Mouse (Mus musculus) neural tube, embryonic 11.5 days (tissue): ENCODE measurements around the gene Gskip. TPM values are rescaled to one million over a fixed set of nuclear protein-coding genes. Genes with fewer than 3 reads are reported as not detected.

ENCODE experiments used
- ATAC-seq: fragments of 200-750 bp; cut with Nextera tagmentation; 2 replicates; pipeline ENCODE4 v1.8.0; 2017; ENCODE audit warnings: moderate number of reproducible peaks, mild to moderate bottlenecking, moderate TSS enrichment, moderate library complexity; ENCODE audit not compliant: insufficient read depth, low FRiP score, low TSS enrichment
- DNase-seq: peaks from one replicate; pipeline ENCODE4 v3.0.0-alpha.2; 2015; ENCODE audit warnings: low spot score
- H3K27ac ChIP-seq: fragments of 300-500 bp; sonication (generic); 2 replicates; pipeline ENCODE4 v1.5.1; 2014; ENCODE audit warnings: low read depth, mild to moderate bottlenecking, low read length
- H3K27me3 ChIP-seq: fragments of 300-500 bp; sonication (generic); 2 replicates; pipeline ENCODE4 v1.6.1; 2014; ENCODE audit warnings: mild to moderate bottlenecking, low read length, mixed read lengths; ENCODE audit not compliant: control insufficient read depth, insufficient read depth
- H3K36me3 ChIP-seq: fragments of 300-500 bp; sonication (generic); 2 replicates; pipeline ENCODE4 v1.6.1; 2014; ENCODE audit warnings: mild to moderate bottlenecking, low read length, moderate library complexity, mixed read lengths; ENCODE audit not compliant: control insufficient read depth, insufficient read depth
- H3K4me1 ChIP-seq: fragments of 300-500 bp; sonication (generic); 2 replicates; pipeline ENCODE4 v1.6.1; 2014; ENCODE audit warnings: low read length, mixed read lengths; ENCODE audit not compliant: control insufficient read depth, insufficient read depth
- H3K4me2 ChIP-seq: fragments of 300-500 bp; sonication (generic); 2 replicates; pipeline ENCODE4 v1.6.1; 2014; ENCODE audit warnings: low read depth, mild to moderate bottlenecking, moderate library complexity
- H3K4me3 ChIP-seq: fragments of 300-500 bp; sonication (generic); 2 replicates; pipeline ENCODE4 v1.5.1; 2014; ENCODE audit warnings: low read depth, low read length
- H3K9ac ChIP-seq: fragments of 300-500 bp; sonication (generic); 2 replicates; pipeline ENCODE4 v1.6.1; 2014; ENCODE audit warnings: mild to moderate bottlenecking, low read length
- H3K9me3 ChIP-seq: fragments of 300-500 bp; sonication (generic); 2 replicates; pipeline ENCODE4 v1.6.1; 2016; ENCODE audit warnings: low read length; ENCODE audit not compliant: control insufficient read depth
- WGBS: fragments of 180-500 bp; shearing (Covaris S2); extraction: QIAGEN DNeasy Blood & Tissue Kit; methylation state at CpG from one replicate; pipeline ENCODE4 v1.1.7; 2014; 5-methylcytosine and 5-hydroxymethylcytosine counted together
- polyA plus RNA-seq: library from polyadenylated mRNA; unstranded; fragments of >200 nt; fragmentation: Nextera tagmentation; extraction: Ambion mirVana; gene quantifications from 2 replicates; pipeline ENCODE4 v1.2.1, GENCODE M21; 2014

Gene Gskip
- polyA plus RNA-seq, 1 experiment from 2014 or later, result 40.7 TPM

- Histone ChIP-seq H3K27me3 (no peaks in the 10 kb centered on the region), H3K9me3 (no peaks in the 10 kb centered on the region), H3K4me2 (no peak overlapping the region), H3K4me3 (no peak overlapping the region), H3K4me1 (peaks cover 3% of the 10 kb centered on the region), H3K36me3 (peaks cover 4% of the 10 kb centered on the region; the same call in 1 of the 2 replicates), H3K9ac (no peak overlapping the region), H3K27ac (no peak overlapping the region)
- DNase-seq (no peak), ATAC-seq (no peak)
- WGBS, result 93% methylated on average over 12 of the region's 12 CpGs
Measured at GRCm38 (mm10) chr12:105700433-105700832, 15.8 kb downstream of the Gskip start.

GRCm38 (mm10) chr12:105705799-105706487, 21.3 kb downstream of the Gskip start, which contains the start of gene Ak7:
Ak7 (plus strand) TSS chr12:105705976.
- Histone ChIP-seq H3K4me3 (no peak within 1 kb of the TSS), H3K4me1 (peaks cover 7% of the 10 kb centered on the region), H3K36me3 (no peaks in the 10 kb centered on the region), H3K27ac (no peak within 1 kb of the TSS), H3K9ac (no peak within 1 kb of the TSS; the same call in 1 of the 2 replicates), H3K4me2 (peak within 1 kb of the TSS; percentile 29; the same call in 1 of the 2 replicates), H3K27me3 (no peaks in the 10 kb centered on the region), H3K9me3 (no peaks in the 10 kb centered on the region)
- 11% methylated on average over 22 of the region's 22 CpGs for WGBS
- ATAC-seq (no peak), DNase-seq (peak; percentile 76)

- ATAC-seq (no peak), DNase-seq (no peak)
- no peak overlapping the region for H3K4me3 ChIP-seq
- no peak overlapping the region; the same call in 1 of the 2 replicates for H3K9ac ChIP-seq
- 71% methylated on average over 17 of the region's 17 CpGs for WGBS
- H3K4me2 ChIP-seq, result no peak overlapping the region
- no peaks in the 10 kb centered on the region for H3K36me3 ChIP-seq
- H3K9me3 ChIP-seq, result no peaks in the 10 kb centered on the region
- no peak overlapping the region for H3K27ac ChIP-seq
- no peaks in the 10 kb centered on the region for H3K27me3 ChIP-seq
- H3K4me1 ChIP-seq, result no peaks in the 10 kb centered on the region
Measured at GRCm38 (mm10) chr12:105718616-105719015, 34.0 kb downstream of the Gskip start.

GRCm38 (mm10) chr12:105720196-105720595, 35.6 kb downstream of the Gskip start:
- H3K9ac ChIP-seq, result no peak overlapping the region
- no peaks in the 10 kb centered on the region for H3K27me3 ChIP-seq
- H3K4me2 ChIP-seq, result no peak overlapping the region
- no peak for DNase-seq
- H3K36me3 ChIP-seq, result no peaks in the 10 kb centered on the region
- no peak overlapping the region for H3K27ac ChIP-seq
- H3K4me1 ChIP-seq, result no peaks in the 10 kb centered on the region
- no peak overlapping the region for H3K4me3 ChIP-seq
- H3K9me3 ChIP-seq, result no peaks in the 10 kb centered on the region
- 72% methylated on average over 3 of the region's 3 CpGs for WGBS
- no peak for ATAC-seq

- no peaks in the 10 kb centered on the region for H3K27me3 ChIP-seq
- H3K27ac ChIP-seq, result no peak overlapping the region
- DNase-seq (no peak), ATAC-seq (peak; percentile 50; the same call in 1 of the 2 replicates)
- H3K9me3 ChIP-seq, result no peaks in the 10 kb centered on the region
- no peak overlapping the region for H3K9ac ChIP-seq
- 49% methylated on average over 14 of the region's 14 CpGs for WGBS
- no peaks in the 10 kb centered on the region for H3K36me3 ChIP-seq
- H3K4me1 ChIP-seq, result no peaks in the 10 kb centered on the region
- H3K4me2 ChIP-seq, result no peak overlapping the region
- no peak overlapping the region for H3K4me3 ChIP-seq
Measured at GRCm38 (mm10) chr12:105721452-105722132, 37.0 kb downstream of the Gskip start.

- DNase-seq (peak; percentile 40), ATAC-seq (no peak)
- H3K36me3 ChIP-seq, result no peaks in the 10 kb centered on the region
- no peaks in the 10 kb centered on the region for H3K9me3 ChIP-seq
- no peaks in the 10 kb centered on the region for H3K4me1 ChIP-seq
- H3K27me3 ChIP-seq, result no peaks in the 10 kb centered on the region
- no peak overlapping the region for H3K9ac ChIP-seq
- H3K27ac ChIP-seq, result no peak overlapping the region
- no peak overlapping the region for H3K4me2 ChIP-seq
- 7% methylated on average over 5 of the region's 5 CpGs for WGBS
- no peak overlapping the region for H3K4me3 ChIP-seq
Measured at GRCm38 (mm10) chr12:105722657-105723056, 38.0 kb downstream of the Gskip start.

- no peak overlapping the region for H3K27ac ChIP-seq
- no peaks in the 10 kb centered on the region for H3K36me3 ChIP-seq
- no peaks in the 10 kb centered on the region for H3K4me1 ChIP-seq
- WGBS, result 68% methylated on average over 1 of the region's 1 CpGs
- no peaks in the 10 kb centered on the region for H3K27me3 ChIP-seq
- no peaks in the 10 kb centered on the region for H3K9me3 ChIP-seq
- DNase-seq (no peak), ATAC-seq (no peak)
- no peak overlapping the region for H3K4me3 ChIP-seq
- H3K9ac ChIP-seq, result no peak overlapping the region
- H3K4me2 ChIP-seq, result no peak overlapping the region
Measured at GRCm38 (mm10) chr12:105724616-105725015, 40.0 kb downstream of the Gskip start.

GRCm38 (mm10) chr12:105725736-105726135, 41.1 kb downstream of the Gskip start:
- no peaks in the 10 kb centered on the region for H3K4me1 ChIP-seq
- no peak overlapping the region for H3K4me2 ChIP-seq
- H3K27me3 ChIP-seq, result no peaks in the 10 kb centered on the region
- H3K27ac ChIP-seq, result no peak overlapping the region
- ATAC-seq (no peak), DNase-seq (no peak)
- H3K9ac ChIP-seq, result no peak overlapping the region
- H3K9me3 ChIP-seq, result no peaks in the 10 kb centered on the region
- WGBS, result 78% methylated on average over 13 of the region's 13 CpGs
- no peak overlapping the region for H3K4me3 ChIP-seq
- no peaks in the 10 kb centered on the region for H3K36me3 ChIP-seq

- no peak overlapping the region for H3K27ac ChIP-seq
- no peak overlapping the region for H3K4me2 ChIP-seq
- DNase-seq, result no peak
- H3K27me3 ChIP-seq, result no peaks in the 10 kb centered on the region
- WGBS, result 91% methylated on average over 3 of the region's 3 CpGs
- H3K36me3 ChIP-seq, result no peaks in the 10 kb centered on the region
- H3K4me1 ChIP-seq, result no peaks in the 10 kb centered on the region
- no peak overlapping the region for H3K9ac ChIP-seq
- H3K9me3 ChIP-seq, result no peaks in the 10 kb centered on the region
- no peak for ATAC-seq
- H3K4me3 ChIP-seq, result no peak overlapping the region
Measured at GRCm38 (mm10) chr12:105727268-105727667, 42.6 kb downstream of the Gskip start.
